Mouse (Mus musculus) limb, embryonic 12.5 days (tissue): ENCODE data around the gene Fgfrl1. TPM values are rescaled to one million over a fixed set of nuclear protein-coding genes. Genes with fewer than 3 reads are reported as not detected.
"Not testable (repeated sequence)": the region's sequence is repeated elsewhere in the genome, so short reads cannot be mapped to it uniquely, and the experiment has no call there.

Source experiments
- ATAC-seq: fragments of 200-750 bp; cut with Nextera tagmentation; 2 replicates; pipeline ENCODE4 v1.8.0; 2017; ENCODE audit warnings: low read depth, moderate TSS enrichment; ENCODE audit not compliant: insufficient number of reproducible peaks, insufficient read depth, low FRiP score, low TSS enrichment
- H3K27ac ChIP-seq: fragments of 300-500 bp; sonication (generic); 2 replicates; pipeline ENCODE4 v1.5.1; 2016; ENCODE audit warnings: mild to moderate bottlenecking, moderate library complexity
- H3K27me3 ChIP-seq: fragments of 300-500 bp; sonication (generic); 2 replicates; pipeline ENCODE4 v1.6.1; 2016; ENCODE audit warnings: mild to moderate bottlenecking, moderate library complexity
- H3K36me3 ChIP-seq: fragments of 300-500 bp; sonication (generic); 2 replicates; pipeline ENCODE4 v1.6.1; 2016; ENCODE audit warnings: mild to moderate bottlenecking, moderate library complexity
- H3K4me1 ChIP-seq: fragments of 300-500 bp; sonication (generic); replicated peaks from 2 replicates; pipeline ENCODE4 v1.6.1; 2016
- H3K4me2 ChIP-seq: fragments of 300-500 bp; sonication (generic); 2 replicates; pipeline ENCODE4 v1.6.1; 2016; ENCODE audit warnings: mild to moderate bottlenecking, moderate library complexity
- H3K4me3 ChIP-seq: fragments of 300-500 bp; sonication (generic); replicated peaks from 2 replicates; pipeline ENCODE4 v1.5.1; 2016; ENCODE audit warnings: mild to moderate bottlenecking
- H3K9ac ChIP-seq: fragments of 300-500 bp; sonication (generic); replicated peaks from 2 replicates; pipeline ENCODE4 v1.6.1; 2016; ENCODE audit warnings: mild to moderate bottlenecking, moderate library complexity
- H3K9me3 ChIP-seq: fragments of 300-500 bp; sonication (generic); 2 replicates; pipeline ENCODE4 v1.6.1; 2016; ENCODE audit warnings: mild to moderate bottlenecking, moderate library complexity
- WGBS: fragments of 180-500 bp; shearing (Covaris S2); methylation state at CpG from one replicate; pipeline ENCODE4 v1.1.7; 2016; 5-methylcytosine and 5-hydroxymethylcytosine counted together
- polyA plus RNA-seq: library from polyadenylated mRNA; unstranded; fragments of >200 nt; fragmentation: Nextera tagmentation; extraction: Ambion mirVana; gene quantifications from 2 replicates; pipeline ENCODE4 v1.2.1, GENCODE M21; 2016

Gene Fgfrl1
- polyA plus RNA-seq, 1 experiment from 2014 or later, result 55.2 TPM

DNA sequence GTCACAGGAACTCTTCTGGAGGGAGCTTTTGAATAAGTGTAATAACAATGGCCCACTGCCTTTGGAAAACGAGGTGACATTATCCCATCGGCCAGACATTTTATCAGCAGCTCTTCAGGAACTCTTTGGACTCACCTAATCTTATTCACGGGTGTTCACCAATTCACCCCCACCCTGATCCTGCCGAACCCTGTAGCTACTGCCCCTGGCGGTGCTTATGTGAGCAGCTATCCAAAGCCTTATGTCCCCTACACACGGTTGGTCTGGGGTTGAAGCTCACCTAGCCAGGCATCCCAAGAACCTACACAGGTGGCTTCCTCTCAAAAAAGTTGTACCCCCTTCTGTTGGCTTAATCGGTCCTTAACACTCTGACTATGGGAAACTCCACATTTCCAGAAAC, 27.6 kb downstream of the Fgfrl1 start:
- H3K27ac ChIP-seq, result no peak overlapping the region
- no peaks in the 10 kb centered on the region for H3K36me3 ChIP-seq
- no peak for ATAC-seq
- WGBS, result 70% methylated on average over 7 of the region's 7 CpGs
- H3K9me3 ChIP-seq, result no peaks in the 10 kb centered on the region
- no peaks in the 10 kb centered on the region for H3K27me3 ChIP-seq
- no peak overlapping the region for H3K4me3 ChIP-seq
- peaks cover 17% of the 10 kb centered on the region for H3K4me1 ChIP-seq
- no peak overlapping the region for H3K9ac ChIP-seq
- no peak overlapping the region for H3K4me2 ChIP-seq

DNA sequence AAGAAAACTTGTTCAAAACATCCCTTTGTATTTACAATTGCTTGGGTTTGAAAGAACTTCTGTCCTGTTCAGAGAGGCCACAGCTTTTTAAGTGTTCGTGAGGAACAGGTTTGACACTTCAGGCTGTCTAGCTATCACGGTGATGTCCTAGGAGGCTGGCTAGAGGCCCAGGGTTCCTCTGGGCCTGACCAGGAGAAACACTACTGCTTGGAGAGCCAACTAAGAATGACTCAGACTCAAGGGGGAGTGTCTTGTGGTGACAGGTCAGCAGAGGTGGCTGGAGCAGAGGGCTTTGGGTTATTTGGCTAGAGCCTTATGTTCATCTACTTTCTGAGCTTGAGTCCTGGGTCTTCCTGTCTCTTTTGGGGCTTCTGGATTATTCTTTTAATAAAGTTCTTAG, 31.8 kb downstream of the Fgfrl1 start:
- Histone ChIP-seq H3K27me3 (no peaks in the 10 kb centered on the region), H3K4me1 (0 out of 2 replicates have a peak, but pooled peaks cover 3% of the 10 kb centered on the region), H3K9ac (no peak overlapping the region), H3K36me3 (no peaks in the 10 kb centered on the region), H3K4me3 (no peak overlapping the region), H3K4me2 (no peak overlapping the region), H3K27ac (no peak overlapping the region), H3K9me3 (no peaks in the 10 kb centered on the region)
- 77% methylated on average over 2 of the region's 2 CpGs for WGBS
- no peak for ATAC-seq

DNA sequence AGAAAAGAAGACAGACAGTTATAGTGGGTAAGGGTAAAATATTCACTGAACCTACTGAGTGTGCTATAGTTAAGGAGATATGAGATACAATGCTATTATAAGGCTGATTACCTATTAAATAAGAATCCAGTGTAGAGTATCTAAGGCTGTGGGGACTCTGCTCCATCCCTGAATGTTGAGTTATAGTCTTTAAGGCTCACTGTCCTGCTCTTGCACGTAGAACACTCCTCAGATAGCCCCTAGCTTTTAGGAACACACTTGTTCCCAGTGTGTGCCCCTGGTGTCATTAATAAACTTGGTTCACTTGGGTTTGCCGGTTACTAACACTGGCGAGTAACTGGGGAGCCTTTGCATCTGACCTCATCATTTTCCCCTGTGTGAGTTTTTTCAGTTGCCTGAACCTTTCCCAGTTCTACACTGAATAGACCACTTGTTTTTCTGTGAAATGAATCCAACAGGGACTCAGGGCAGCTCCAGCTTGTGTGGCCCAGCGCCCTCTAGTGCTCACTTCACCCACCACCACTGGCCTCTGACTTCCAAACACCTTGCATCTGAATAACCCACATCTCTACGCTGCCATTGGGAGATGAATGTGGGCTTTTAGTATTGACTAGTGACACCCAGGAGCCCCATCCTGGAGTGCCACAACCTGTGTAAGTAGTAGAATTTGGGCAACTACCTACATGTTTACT, 34.5 kb downstream of the Fgfrl1 start:
- H3K9me3 ChIP-seq, result no peaks in the 10 kb centered on the region
- no peaks in the 10 kb centered on the region for H3K36me3 ChIP-seq
- H3K4me2 ChIP-seq, result no peak overlapping the region
- no peaks in the 10 kb centered on the region for H3K27me3 ChIP-seq
- H3K4me3 ChIP-seq, result no peak overlapping the region
- H3K4me1 ChIP-seq, result no peaks in the 10 kb centered on the region
- H3K27ac ChIP-seq, result no peak overlapping the region
- 22% methylated on average over 5 of the region's 5 CpGs for WGBS
- no peak overlapping the region for H3K9ac ChIP-seq
- ATAC-seq, result peak; percentile 80

DNA sequence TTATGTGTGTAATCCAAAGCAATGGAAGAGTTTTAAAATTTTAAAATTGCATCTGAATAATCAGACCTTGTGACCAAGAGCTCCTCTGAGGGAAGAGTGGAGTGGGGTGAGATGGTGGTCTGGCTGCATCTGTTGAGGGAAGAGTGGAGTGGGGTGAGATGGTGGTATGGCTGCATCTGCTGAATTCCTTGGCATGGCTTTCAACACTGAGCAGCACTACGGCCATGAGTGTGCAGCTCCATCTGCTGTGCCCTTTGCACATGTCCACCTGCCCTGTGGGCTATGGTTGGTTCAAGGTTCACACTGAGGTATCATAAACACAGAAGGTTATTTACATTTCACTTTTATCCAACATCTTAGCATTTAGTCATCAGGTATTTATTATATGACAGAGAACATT, 35.2 kb downstream of the Fgfrl1 start:
- Histone ChIP-seq H3K27me3 (no peaks in the 10 kb centered on the region), H3K36me3 (no peaks in the 10 kb centered on the region), H3K4me2 (no peak overlapping the region), H3K27ac (no peak overlapping the region), H3K9ac (no peak overlapping the region), H3K4me1 (no peaks in the 10 kb centered on the region), H3K4me3 (no peak overlapping the region), H3K9me3 (no peaks in the 10 kb centered on the region)
- ATAC-seq, result no peak
- WGBS, result 85% methylated on average over 1 of the region's 1 CpGs

DNA sequence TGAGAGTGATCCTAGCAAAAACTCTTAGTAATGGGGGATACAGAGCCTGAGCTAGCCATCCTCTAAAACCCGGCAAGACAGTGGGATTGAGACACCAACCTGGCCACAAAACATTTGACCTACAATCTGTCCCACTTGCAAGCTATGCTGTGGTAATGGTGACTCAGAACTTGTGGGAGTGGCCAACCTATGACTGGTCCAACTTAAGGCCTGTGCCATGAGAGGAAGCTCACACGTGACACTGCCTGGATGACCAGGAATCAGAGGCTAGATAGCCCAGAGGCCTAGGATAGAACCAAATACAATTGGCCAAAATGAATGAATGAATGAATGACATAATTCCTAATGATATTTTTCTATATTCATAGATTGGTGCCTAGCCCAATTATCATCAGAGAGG, 49.7 kb downstream of the Fgfrl1 start:
- H3K27ac ChIP-seq, result no peak overlapping the region
- no peak overlapping the region for H3K9ac ChIP-seq
- H3K4me1 ChIP-seq, result no peaks in the 10 kb centered on the region; the same call in 1 of the 2 replicates
- no peaks in the 10 kb centered on the region for H3K27me3 ChIP-seq
- H3K4me2 ChIP-seq, result no peak overlapping the region
- WGBS, result 77% methylated on average over 2 of the region's 2 CpGs
- no peak for ATAC-seq
- no peaks in the 10 kb centered on the region for H3K9me3 ChIP-seq
- no peaks in the 10 kb centered on the region for H3K36me3 ChIP-seq
- H3K4me3 ChIP-seq, result no peak overlapping the region

- WGBS, result 70% methylated on average over 2 of the region's 2 CpGs
- no peaks in the 10 kb centered on the region for H3K36me3 ChIP-seq
- no peak for ATAC-seq
Measured at GRCm38 (mm10) chr5:108742596-108742995, 50.4 kb downstream of the Fgfrl1 start.

GRCm38 (mm10) chr5:108743856-108744255, 51.7 kb downstream of the Fgfrl1 start:
- Histone ChIP-seq H3K36me3 (no peaks in the 10 kb centered on the region), H3K4me3 (no peak overlapping the region), H3K4me1 (no peaks in the 10 kb centered on the region; the same call in 1 of the 2 replicates), H3K27ac (no peak overlapping the region), H3K9me3 (no peaks in the 10 kb centered on the region), H3K9ac (no peak overlapping the region), H3K27me3 (no peaks in the 10 kb centered on the region), H3K4me2 (no peak overlapping the region)
- WGBS, result 63% methylated on average over 2 of the region's 2 CpGs
- no peak for ATAC-seq

More at GRCm38 (mm10) chr5:108742596-108742995, 50.4 kb downstream of the Fgfrl1 start:
- Histone ChIP-seq H3K27me3 (no peaks in the 10 kb centered on the region), H3K27ac (no peak overlapping the region), H3K4me1 (no peaks in the 10 kb centered on the region; the same call in 1 of the 2 replicates), H3K4me2 (no peak overlapping the region), H3K9me3 (no peaks in the 10 kb centered on the region), H3K4me3 (no peak overlapping the region), H3K9ac (no peak overlapping the region)

DNA sequence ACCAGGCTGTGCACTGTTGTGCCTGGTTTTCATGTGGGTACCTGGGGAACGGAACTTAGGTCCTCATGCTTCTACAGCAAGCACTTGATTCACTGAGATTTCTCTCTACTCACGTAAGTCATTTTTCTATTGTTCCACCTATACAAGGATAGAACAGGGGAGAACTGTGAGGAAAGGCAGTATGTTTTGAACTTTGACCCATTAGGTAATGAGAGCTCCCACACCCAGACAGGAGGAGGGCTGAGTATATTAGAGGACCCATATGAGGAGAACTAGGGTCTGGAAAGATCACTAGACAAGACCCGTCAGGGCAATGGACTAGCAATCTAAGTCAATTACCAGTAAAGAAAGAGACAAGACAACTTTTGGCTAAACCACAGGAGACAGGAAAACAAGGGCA, 52.4 kb downstream of the Fgfrl1 start:
- ATAC-seq, result no peak
- 88% methylated on average over 3 of the region's 3 CpGs for WGBS

DNA sequence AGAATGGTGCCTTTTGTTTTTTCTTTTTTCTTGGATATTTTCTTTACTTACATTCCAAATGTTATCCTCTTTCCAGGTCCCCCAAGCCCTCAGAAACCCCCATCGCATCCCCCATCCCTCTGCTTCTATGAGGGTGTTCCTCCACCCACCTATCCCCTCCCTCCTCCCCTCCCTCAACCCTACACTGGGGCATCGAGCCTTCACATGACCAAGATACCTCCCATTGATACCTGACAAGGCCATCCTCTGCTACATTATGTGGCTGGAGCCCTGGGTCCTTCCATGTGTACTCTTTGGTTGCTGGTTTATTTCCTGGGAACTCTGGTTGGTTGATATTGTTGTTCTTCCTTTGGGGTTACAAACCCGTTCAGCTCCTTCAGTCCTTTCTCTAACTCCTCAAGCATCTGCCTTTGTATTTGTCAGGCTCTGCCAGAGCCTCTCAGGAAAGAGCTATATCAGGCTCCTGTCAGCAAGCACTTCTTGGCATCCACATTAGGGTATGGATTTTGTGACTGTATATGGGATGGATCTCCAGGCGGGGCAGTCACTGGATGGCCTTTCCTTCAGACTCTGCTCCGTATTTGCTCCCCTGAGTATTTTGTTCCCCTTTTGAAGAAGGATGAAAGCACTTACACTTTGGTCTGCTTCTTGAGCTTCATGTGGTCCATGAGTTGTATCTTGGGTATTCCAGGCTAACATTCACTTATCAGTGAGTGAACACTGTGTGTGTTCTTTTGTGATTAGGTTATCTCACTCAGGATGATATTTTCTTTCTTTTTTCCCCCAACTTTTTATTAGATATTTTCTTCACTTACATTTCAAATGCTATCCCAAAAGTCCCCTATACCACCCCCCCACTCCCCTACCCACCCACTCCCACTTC, 58.4 kb downstream of the Fgfrl1 start:
- Histone ChIP-seq H3K36me3 (no peaks in the 10 kb centered on the region), H3K27ac (no peak overlapping the region), H3K4me1 (no peaks in the 10 kb centered on the region), H3K4me2 (no peak overlapping the region), H3K4me3 (no peak overlapping the region), H3K9ac (no peak overlapping the region), H3K9me3 (no peaks in the 10 kb centered on the region), H3K27me3 (no peaks in the 10 kb centered on the region)
- ATAC-seq, result no peak
- WGBS, result 79% methylated on average over 5 of the region's 5 CpGs

More for the DNA sequence above, 52.4 kb downstream of the Fgfrl1 start:
- Histone ChIP-seq H3K9ac (no peak overlapping the region), H3K27ac (no peak overlapping the region), H3K4me2 (no peak overlapping the region), H3K4me1 (no peaks in the 10 kb centered on the region), H3K27me3 (no peaks in the 10 kb centered on the region), H3K4me3 (no peak overlapping the region), H3K9me3 (no peaks in the 10 kb centered on the region), H3K36me3 (no peaks in the 10 kb centered on the region)

DNA sequence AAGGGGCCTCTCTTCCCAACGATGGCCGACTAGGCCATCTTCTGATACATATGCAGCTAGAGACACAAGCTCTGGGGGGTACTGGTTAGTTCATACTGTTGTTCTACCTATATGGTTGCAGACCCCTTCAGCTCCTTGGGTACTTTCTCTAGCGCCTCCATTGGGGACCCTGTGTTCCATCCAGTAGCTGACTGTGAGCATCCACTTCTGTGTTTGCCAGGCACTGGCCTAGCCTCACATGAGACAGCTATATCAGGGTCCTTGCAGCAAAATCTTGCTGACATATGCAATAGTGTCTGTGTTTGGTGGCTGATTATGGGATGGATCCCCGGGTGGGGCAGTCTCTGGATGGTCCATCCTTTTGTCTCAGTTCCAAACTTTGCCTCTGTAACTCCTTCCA, 59.1 kb downstream of the Fgfrl1 start:
- WGBS, result 84% methylated on average over 4 of the region's 4 CpGs
- not testable (repeated sequence) for H3K27me3 ChIP-seq, H3K4me3 ChIP-seq, H3K27ac ChIP-seq, H3K4me1 ChIP-seq, H3K9ac ChIP-seq, H3K36me3 ChIP-seq, H3K4me2 ChIP-seq, ATAC-seq, H3K9me3 ChIP-seq
